Mouse (Mus musculus) midbrain, embryonic 15.5 days (tissue): Measurements from ENCODE around the gene 2210016L21Rik. TPM values are rescaled to one million over a fixed set of nuclear protein-coding genes. Genes with fewer than 3 reads are reported as not detected.

Source experiments
- ATAC-seq: fragments of 200-750 bp; cut with Nextera tagmentation; replicated peaks from 2 replicates; pipeline ENCODE4 v1.8.0; 2017; ENCODE audit warnings: moderate TSS enrichment
- H3K27ac ChIP-seq: fragments of 300-500 bp; sonication (generic); 2 replicates; pipeline ENCODE4 v1.5.1; 2015; ENCODE audit warnings: mild to moderate bottlenecking, inconsistent platforms
- H3K27me3 ChIP-seq: fragments of 300-500 bp; sonication (generic); replicated peaks from 2 replicates; pipeline ENCODE4 v1.6.1; 2015; ENCODE audit warnings: inconsistent platforms
- H3K36me3 ChIP-seq: fragments of 300-500 bp; sonication (generic); replicated peaks from 2 replicates; pipeline ENCODE4 v1.6.1; 2015; ENCODE audit warnings: inconsistent platforms
- H3K4me1 ChIP-seq: fragments of 300-500 bp; sonication (generic); 2 replicates; pipeline ENCODE4 v1.6.1; 2015; ENCODE audit warnings: inconsistent platforms
- H3K4me2 ChIP-seq: fragments of 300-500 bp; sonication (generic); 2 replicates; pipeline ENCODE4 v1.6.1; 2015; ENCODE audit warnings: inconsistent platforms, mild to moderate bottlenecking, moderate library complexity
- H3K4me3 ChIP-seq: fragments of 300-500 bp; sonication (generic); 2 replicates; pipeline ENCODE4 v1.5.1; 2015; ENCODE audit warnings: mild to moderate bottlenecking, inconsistent platforms
- H3K9ac ChIP-seq: fragments of 300-500 bp; sonication (generic); 2 replicates; pipeline ENCODE4 v1.6.1; 2015; ENCODE audit warnings: mild to moderate bottlenecking, inconsistent platforms
- H3K9me3 ChIP-seq: fragments of 300-500 bp; sonication (generic); 2 replicates; pipeline ENCODE4 v1.6.1; 2016; ENCODE audit warnings: inconsistent platforms
- WGBS: fragments of 180-500 bp; shearing (Covaris S2); methylation state at CpG from one replicate; pipeline ENCODE4 v1.1.7; 2015; ENCODE audit warnings: mixed read lengths; 5-methylcytosine and 5-hydroxymethylcytosine counted together
- polyA plus RNA-seq: library from polyadenylated mRNA; unstranded; fragments of >200 nt; fragmentation: Nextera tagmentation; extraction: Ambion mirVana; gene quantifications from 2 replicates; pipeline ENCODE4 v1.2.1, GENCODE M21; 2015

2210016L21Rik gene
- polyA plus RNA-seq, 1 experiment from 2014 or later = 122 TPM

GRCm38 (mm10) chr5:114949316-114949715, 7.4 kb downstream of the 2210016L21Rik start:
- 48% methylated on average over 5 of the region's 5 CpGs for WGBS
- no peak overlapping the region for H3K4me2 ChIP-seq
- no peaks in the 10 kb centered on the region; the same call in 1 of the 2 replicates for H3K4me1 ChIP-seq
- no peak overlapping the region for H3K9ac ChIP-seq
- no peak overlapping the region for H3K4me3 ChIP-seq
- ATAC-seq = peak; percentile 16; the same call in 1 of the 2 replicates
- H3K36me3 ChIP-seq = peaks cover 12% of the 10 kb centered on the region
- no peaks in the 10 kb centered on the region for H3K9me3 ChIP-seq
- no peak overlapping the region for H3K27ac ChIP-seq
- no peaks in the 10 kb centered on the region for H3K27me3 ChIP-seq

- ATAC-seq = no peak
- no peaks in the 10 kb centered on the region; the same call in 1 of the 2 replicates for H3K4me1 ChIP-seq
- peaks cover 12% of the 10 kb centered on the region for H3K36me3 ChIP-seq
- H3K4me3 ChIP-seq = no peak overlapping the region
- no peaks in the 10 kb centered on the region for H3K27me3 ChIP-seq
- H3K27ac ChIP-seq = no peak overlapping the region
- WGBS = 73% methylated on average over 9 of the region's 9 CpGs
- H3K9me3 ChIP-seq = no peaks in the 10 kb centered on the region
- H3K4me2 ChIP-seq = no peak overlapping the region
- no peak overlapping the region for H3K9ac ChIP-seq
Observed at GRCm38 (mm10) chr5:114949812-114950211, 7.9 kb downstream of the 2210016L21Rik start.

- peaks cover 11% of the 10 kb centered on the region for H3K36me3 ChIP-seq
- no peaks in the 10 kb centered on the region for H3K27me3 ChIP-seq
- H3K9ac ChIP-seq = no peak overlapping the region
- H3K27ac ChIP-seq = no peak overlapping the region
- no peak overlapping the region for H3K4me2 ChIP-seq
- no peaks in the 10 kb centered on the region for H3K9me3 ChIP-seq
- H3K4me1 ChIP-seq = no peaks in the 10 kb centered on the region; the same call in 1 of the 2 replicates
- WGBS = 61% methylated on average over 12 of the region's 12 CpGs
- ATAC-seq = no peak
- no peak overlapping the region for H3K4me3 ChIP-seq
Observed at GRCm38 (mm10) chr5:114950669-114951068, 8.7 kb downstream of the 2210016L21Rik start.

- Histone ChIP-seq H3K27me3 (no peaks in the 10 kb centered on the region), H3K4me3 (no peak overlapping the region), H3K9me3 (no peaks in the 10 kb centered on the region), H3K9ac (no peak overlapping the region), H3K36me3 (peaks cover 4% of the 10 kb centered on the region; the same call in 1 of the 2 replicates), H3K4me1 (no peaks in the 10 kb centered on the region; the same call in 1 of the 2 replicates), H3K4me2 (no peak overlapping the region), H3K27ac (no peak overlapping the region)
- 83% methylated on average over 21 of the region's 21 CpGs for WGBS
- ATAC-seq = no peak
Observed at GRCm38 (mm10) chr5:114951279-114951880, 9.4 kb downstream of the 2210016L21Rik start.

- H3K4me1 ChIP-seq = no peaks in the 10 kb centered on the region; the same call in 1 of the 2 replicates
- no peak overlapping the region for H3K4me2 ChIP-seq
- H3K36me3 ChIP-seq = no peaks in the 10 kb centered on the region; the same call in 1 of the 2 replicates
- WGBS = 87% methylated on average over 14 of the region's 14 CpGs
- no peaks in the 10 kb centered on the region for H3K27me3 ChIP-seq
- H3K27ac ChIP-seq = no peak overlapping the region
- H3K4me3 ChIP-seq = no peak overlapping the region
- no peak for ATAC-seq
- H3K9me3 ChIP-seq = no peaks in the 10 kb centered on the region
- no peak overlapping the region for H3K9ac ChIP-seq
Observed at GRCm38 (mm10) chr5:114953326-114953725, 11.4 kb downstream of the 2210016L21Rik start.

GRCm38 (mm10) chr5:114958069-114958468, 16.1 kb downstream of the 2210016L21Rik start:
- Histone ChIP-seq H3K4me2 (no peak overlapping the region), H3K27ac (no peak overlapping the region), H3K27me3 (no peaks in the 10 kb centered on the region), H3K4me3 (no peak overlapping the region), H3K9ac (no peak overlapping the region), H3K9me3 (no peaks in the 10 kb centered on the region), H3K36me3 (no peaks in the 10 kb centered on the region), H3K4me1 (no peaks in the 10 kb centered on the region)
- ATAC-seq = no peak
- WGBS = 83% methylated on average over 5 of the region's 5 CpGs

GRCm38 (mm10) chr5:114961590-114962360, 19.8 kb downstream of the 2210016L21Rik start:
- Histone ChIP-seq H3K4me3 (no peak overlapping the region), H3K4me1 (no peaks in the 10 kb centered on the region), H3K36me3 (no peaks in the 10 kb centered on the region), H3K27me3 (no peaks in the 10 kb centered on the region), H3K27ac (no peak overlapping the region), H3K9ac (no peak overlapping the region), H3K9me3 (no peaks in the 10 kb centered on the region), H3K4me2 (no peak overlapping the region)
- no peak for ATAC-seq
- WGBS = 46% methylated on average over 4 of the region's 4 CpGs

GRCm38 (mm10) chr5:114964315-114964966, 22.5 kb downstream of the 2210016L21Rik start:
- H3K4me2 ChIP-seq = no peak overlapping the region
- H3K4me3 ChIP-seq = no peak overlapping the region
- WGBS = 67% methylated on average over 7 of the region's 7 CpGs
- H3K27ac ChIP-seq = no peak overlapping the region
- H3K9me3 ChIP-seq = no peaks in the 10 kb centered on the region
- no peaks in the 10 kb centered on the region for H3K4me1 ChIP-seq
- H3K9ac ChIP-seq = no peak overlapping the region
- no peak for ATAC-seq
- no peaks in the 10 kb centered on the region for H3K36me3 ChIP-seq
- H3K27me3 ChIP-seq = no peaks in the 10 kb centered on the region; the same call in 1 of the 2 replicates

- Histone ChIP-seq H3K4me1 (no peaks in the 10 kb centered on the region), H3K4me3 (no peak overlapping the region), H3K27ac (no peak overlapping the region), H3K9ac (no peak overlapping the region), H3K36me3 (no peaks in the 10 kb centered on the region), H3K27me3 (no peaks in the 10 kb centered on the region; the same call in 1 of the 2 replicates), H3K9me3 (no peaks in the 10 kb centered on the region), H3K4me2 (no peak overlapping the region)
- ATAC-seq = no peak
- WGBS = 71% methylated on average over 17 of the region's 17 CpGs
Observed at GRCm38 (mm10) chr5:114964967-114965898, 23.3 kb downstream of the 2210016L21Rik start.

- Histone ChIP-seq H3K36me3 (no peaks in the 10 kb centered on the region), H3K27me3 (no peaks in the 10 kb centered on the region; the same call in 1 of the 2 replicates), H3K9ac (no peak overlapping the region), H3K4me3 (no peak overlapping the region), H3K4me2 (no peak overlapping the region), H3K9me3 (no peaks in the 10 kb centered on the region), H3K27ac (no peak overlapping the region), H3K4me1 (no peaks in the 10 kb centered on the region)
- WGBS = 51% methylated on average over 14 of the region's 14 CpGs
- ATAC-seq = no peak
Observed at GRCm38 (mm10) chr5:114967523-114968268, 25.7 kb downstream of the 2210016L21Rik start.

- H3K36me3 ChIP-seq = no peaks in the 10 kb centered on the region
- ATAC-seq = no peak
- no peak overlapping the region for H3K4me3 ChIP-seq
- no peaks in the 10 kb centered on the region; the same call in 1 of the 2 replicates for H3K27me3 ChIP-seq
- WGBS = 24% methylated on average over 7 of the region's 7 CpGs
- no peak overlapping the region for H3K4me2 ChIP-seq
- no peaks in the 10 kb centered on the region for H3K9me3 ChIP-seq
- H3K27ac ChIP-seq = no peak overlapping the region
- H3K9ac ChIP-seq = no peak overlapping the region
- no peaks in the 10 kb centered on the region for H3K4me1 ChIP-seq
Observed at GRCm38 (mm10) chr5:114968651-114969050, 26.7 kb downstream of the 2210016L21Rik start.
